Mouse (Mus musculus): ENCODE results near the gene Casp9.
A peak's percentile ranks its signal among the peaks of the same experiment; 100 is the strongest.
"Not testable (repeated sequence)": the region's sequence is repeated elsewhere in the genome, so short reads cannot be mapped to it uniquely, and the experiment has no call there.

Casp9 gene

DNA sequence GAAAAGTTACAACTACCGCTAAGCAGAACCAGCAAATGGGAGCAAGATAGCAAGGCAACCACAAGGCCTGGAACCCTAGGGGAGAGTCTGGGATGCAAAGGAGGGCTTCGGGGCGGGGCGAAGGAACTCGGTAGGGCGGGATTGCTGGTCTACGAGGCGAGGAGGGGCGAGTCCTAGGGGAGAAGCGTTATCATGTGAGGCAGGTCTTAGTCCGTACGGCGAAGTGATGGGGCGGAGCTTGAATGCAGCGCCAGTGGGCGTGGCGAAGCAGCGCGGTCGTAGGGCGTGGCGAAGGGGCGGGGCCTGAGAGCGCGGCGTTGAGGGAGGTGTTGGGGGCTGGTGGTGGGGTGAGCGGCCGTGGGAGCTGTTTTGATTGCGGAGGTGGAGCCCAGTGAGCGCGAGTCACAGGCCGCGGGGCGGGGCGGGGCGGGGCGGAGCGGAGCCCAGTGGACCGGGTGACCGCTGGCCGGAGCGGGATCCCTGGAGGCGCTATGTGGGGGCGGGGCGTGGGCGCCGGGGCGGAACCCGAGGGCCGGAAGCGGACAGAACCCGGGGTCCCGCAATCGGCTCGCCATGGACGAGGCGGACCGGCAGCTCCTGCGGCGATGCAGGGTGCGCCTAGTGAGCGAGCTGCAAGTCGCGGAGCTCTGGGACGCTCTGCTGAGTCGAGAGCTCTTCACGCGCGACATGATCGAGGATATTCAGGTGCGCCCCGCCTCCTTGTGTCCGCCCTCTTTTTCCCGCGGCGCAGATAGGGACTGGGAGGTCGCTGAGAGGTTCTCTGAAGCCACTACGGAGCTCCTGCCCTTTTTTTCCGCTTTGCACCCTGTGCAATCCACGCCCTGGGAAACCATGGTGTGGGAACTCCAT lies at the start of gene Casp9:
TSS of gene Casp9 (plus strand) at position 331 of the 870 bp plus-strand sequence.
- peak; percentile 99 to 100 for DNase-seq (ENCODE audit: inconsistent age in 2 of 2, low spot score in 1 of 2)

DNA sequence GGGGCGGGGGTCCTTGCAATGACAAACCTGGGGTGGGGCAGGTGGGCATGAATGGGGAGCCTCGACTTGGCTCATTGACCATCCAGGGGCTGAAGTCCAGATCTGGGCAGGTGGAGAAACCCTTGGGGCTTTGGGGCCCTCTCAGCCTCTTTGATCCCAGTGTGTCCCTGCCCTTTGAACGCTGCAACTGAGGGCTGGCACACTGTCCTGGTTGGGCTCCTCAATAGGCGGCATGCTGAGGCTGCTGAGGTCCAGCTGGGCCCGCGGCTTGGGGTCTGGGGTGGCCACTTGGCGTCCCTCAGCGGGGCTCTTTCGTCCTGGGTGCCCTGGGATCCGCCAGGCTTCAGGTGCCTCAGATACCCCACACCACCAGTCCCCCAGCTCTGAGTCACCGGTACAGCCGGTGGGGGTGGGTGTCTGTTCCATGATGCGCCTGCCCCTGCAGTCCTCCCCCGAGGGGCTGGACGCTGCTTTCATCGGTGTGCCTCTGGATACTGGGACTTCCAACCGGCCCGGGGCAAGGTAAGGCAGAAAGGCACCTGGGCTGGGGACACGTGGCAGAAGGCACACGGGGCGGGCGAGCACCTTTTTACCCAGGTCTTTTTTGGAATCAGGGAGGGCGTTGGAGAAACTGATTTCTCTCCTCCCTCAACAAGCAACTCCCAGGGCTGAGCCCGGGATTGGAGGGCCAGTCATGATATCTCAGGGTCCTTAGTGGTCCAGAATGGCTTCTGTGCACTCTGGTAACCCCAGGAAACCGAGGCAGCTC lies 46.6 kb upstream of the Casp9 start, which contains the start of gene Agmat:
TSS of gene Agmat (plus strand) at position 95 of the 769 bp plus-strand sequence.
- peak in 1 of 2 experiments; percentile 56 for DNase-seq (ENCODE audit: inconsistent age in 2 of 2, low spot score in 1 of 2)

DNA sequence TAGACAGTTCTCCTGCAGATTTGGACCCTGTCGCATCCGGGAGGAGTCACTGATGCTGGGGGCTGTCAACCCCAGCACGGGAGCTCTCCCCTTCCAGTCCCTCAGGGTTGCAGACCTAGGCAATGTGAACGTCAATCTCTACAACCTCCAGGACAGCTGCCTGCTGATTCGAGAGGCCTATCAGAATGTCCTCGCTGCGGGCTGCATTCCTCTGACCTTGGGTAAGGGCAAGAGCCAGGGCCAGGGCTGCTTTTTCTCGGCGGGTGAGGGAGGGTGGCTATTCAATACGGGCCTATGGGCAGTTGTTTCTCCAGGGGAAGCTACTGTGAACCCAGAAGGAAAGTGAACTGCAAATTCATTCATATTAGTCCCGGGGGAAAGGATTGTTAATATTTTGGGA lies 43.9 kb upstream of the Casp9 start:
- peak; percentile 85 to 92 for DNase-seq (ENCODE audit: inconsistent age in 2 of 2, low spot score in 1 of 2)

DNA sequence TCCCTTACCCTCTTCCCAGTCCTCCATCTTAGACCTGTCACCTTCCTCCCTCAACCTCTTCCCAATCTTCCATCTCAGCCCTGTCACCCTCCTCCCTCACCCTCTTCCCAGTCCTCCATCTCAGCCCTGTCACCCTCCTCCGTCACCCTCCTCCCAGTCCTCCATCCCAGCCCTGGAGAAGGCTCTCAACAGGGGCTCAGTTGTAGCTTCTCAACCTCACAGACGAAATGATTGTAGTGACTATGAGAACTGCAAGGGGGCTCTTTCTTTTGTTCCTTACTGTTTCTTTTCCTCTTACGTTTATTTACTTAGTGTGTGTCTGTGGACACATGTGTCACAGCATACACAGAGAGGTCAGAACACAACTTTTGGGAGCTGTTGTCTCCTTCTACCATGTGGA lies 42.6 kb upstream of the Casp9 start:
- no peak for DNase-seq (ENCODE audit: inconsistent age in 2 of 2, low spot score in 1 of 2)

DNA sequence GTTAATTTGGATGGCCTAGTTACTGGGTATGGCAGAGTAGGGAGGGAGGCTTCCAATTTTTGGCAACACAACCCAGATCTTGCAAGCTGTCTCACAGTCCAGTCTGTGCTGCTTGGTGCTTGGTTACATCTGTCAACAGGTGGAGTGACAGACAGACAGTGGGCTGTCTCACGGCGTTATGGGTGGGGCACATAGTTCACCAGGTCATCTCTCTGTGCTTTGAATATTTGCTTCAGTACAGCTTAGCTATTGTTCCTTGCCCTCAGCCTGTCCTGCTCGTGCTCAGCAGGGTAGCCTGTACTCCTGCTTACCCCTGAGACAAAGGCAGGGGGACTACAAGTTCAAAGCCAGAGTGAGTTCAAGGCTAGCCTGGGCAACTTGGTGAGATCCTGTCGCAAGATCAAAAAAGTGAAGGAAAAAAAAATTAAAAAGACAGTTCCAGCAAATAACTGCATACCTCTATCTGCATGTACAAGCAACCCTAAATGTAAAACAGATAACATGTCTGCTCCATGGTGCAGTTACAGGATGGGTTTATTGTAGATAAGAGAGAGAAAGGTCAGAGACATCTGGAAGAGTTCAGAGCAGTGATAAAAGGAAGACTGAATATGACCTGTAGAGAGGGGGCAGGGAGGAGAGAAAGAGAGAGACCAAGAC lies 41.9 kb upstream of the Casp9 start:
- no peak for DNase-seq (ENCODE audit: inconsistent age in 2 of 2, low spot score in 1 of 2)

DNA sequence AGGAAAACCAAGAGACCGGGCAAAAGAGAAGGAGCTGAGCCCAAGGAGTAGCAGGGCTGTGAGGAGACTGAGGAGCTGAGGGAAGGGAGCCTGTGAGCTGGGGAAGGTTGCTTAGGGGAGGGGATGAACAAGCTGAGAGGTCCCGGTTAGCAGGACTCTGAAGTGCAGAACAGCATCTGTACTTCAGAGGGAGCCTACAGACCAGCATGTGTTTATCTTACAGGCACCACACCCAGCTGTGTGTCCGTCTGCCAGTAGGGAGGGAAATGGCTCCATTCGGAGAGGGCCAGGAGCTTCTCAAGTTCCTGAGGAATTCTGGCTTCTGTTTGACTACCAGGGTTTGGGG lies 41.4 kb upstream of the Casp9 start:
- DNase-seq (ENCODE audit: inconsistent age in 2 of 2, low spot score in 1 of 2) = no peak

- no peak for DNase-seq (ENCODE audit: inconsistent age in 2 of 2, low spot score in 1 of 2)
Observed at GRCm38 (mm10) chr4:141755375-141755930, 38.0 kb upstream of the Casp9 start.

DNA sequence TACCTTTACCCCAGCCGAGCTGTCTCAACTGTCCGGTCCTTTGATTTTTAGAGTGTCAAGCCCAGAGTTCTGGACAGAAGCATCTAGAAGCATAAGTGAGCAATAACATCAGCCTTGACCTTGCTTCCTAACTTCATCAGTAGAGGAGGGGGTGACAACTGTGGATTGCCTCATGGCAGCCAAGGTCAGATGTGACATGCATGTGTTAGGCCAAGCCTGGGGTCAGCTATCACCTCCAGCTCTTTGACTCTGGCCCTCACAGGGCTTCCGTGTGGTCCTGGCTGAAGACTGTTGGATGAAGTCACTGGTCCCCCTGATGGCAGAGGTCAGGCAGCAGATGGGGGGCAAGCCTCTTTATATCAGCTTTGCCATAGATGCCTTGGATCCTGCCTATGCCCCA lies 36.3 kb upstream of the Casp9 start:
- peak; percentile 60 to 79 for DNase-seq (ENCODE audit: inconsistent age in 2 of 2, low spot score in 1 of 2)

GRCm38 (mm10) chr4:141758874-141759542 lies 34.4 kb upstream of the Casp9 start:
- peak in 1 of 2 experiments; percentile 80 for DNase-seq (ENCODE audit: inconsistent age in 2 of 2, low spot score in 1 of 2)

DNA sequence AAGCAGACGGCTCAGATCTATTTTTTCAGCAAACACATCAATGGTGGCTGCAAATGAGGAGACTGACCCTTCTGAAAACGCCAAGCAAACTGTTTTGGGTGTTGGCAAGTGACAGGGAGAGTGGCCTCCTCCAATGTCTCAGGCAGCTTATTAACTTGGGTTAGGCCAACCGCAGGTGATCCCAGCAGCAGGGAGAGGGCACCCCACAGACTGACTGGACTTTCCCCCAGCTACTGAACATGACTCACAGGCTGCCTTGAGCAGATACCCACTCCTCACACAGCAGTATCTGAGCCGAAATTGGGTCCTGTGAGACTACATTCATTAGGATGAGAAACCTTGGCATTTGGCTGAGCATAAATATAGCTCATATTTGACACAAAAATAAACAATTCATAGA lies 32.5 kb upstream of the Casp9 start:
- no peak for DNase-seq (ENCODE audit: inconsistent age in 2 of 2, low spot score in 1 of 2)

DNA sequence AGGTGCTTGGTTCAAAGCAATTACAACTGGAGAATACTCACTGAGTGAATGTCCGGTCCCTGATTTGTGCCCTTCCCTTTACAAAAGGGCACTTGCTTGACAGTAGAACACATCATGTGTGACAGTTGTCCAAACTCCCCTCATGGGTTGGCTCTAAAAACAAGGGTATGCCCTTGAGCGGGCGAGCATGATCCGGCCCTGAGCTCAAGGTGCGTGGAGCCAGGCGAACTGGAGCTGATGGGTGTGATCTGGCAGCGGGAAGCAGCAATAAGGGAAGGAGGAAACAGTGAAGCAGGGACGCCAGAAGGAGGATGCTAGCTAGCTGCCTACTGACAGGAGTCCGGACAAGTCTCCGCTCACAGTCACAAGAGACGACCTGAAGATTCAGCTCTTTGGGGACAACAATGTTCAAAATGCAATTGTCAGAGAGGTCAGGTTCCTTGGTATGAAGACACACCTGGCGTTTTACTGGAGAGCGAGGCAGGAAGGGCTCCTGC lies 31.3 kb upstream of the Casp9 start:
- peak in 1 of 2 experiments; percentile 77 for DNase-seq (ENCODE audit: inconsistent age in 2 of 2, low spot score in 1 of 2)

DNA sequence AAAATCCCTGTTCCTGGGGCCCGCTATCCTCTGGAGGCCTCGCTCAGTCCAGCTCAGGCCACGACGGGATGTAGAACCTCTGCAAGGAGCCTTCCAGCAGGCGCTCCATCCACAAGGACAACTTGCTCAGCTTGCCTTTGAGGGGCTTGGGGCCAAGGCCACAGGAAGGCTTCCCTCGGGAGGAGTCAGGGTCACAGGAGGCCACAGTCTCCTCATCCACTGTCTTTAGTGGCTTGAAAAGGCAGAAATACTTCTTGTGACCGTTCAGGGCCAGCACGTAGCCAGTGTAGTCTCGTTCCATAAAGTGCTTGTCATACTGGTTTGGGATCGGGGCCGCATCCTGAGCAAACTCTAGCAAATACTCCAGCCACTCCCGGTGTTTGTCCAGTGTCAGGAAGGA lies 29.9 kb upstream of the Casp9 start:
- peak in 1 of 2 experiments; percentile 67 for DNase-seq (ENCODE audit: inconsistent age in 2 of 2, low spot score in 1 of 2)

DNA sequence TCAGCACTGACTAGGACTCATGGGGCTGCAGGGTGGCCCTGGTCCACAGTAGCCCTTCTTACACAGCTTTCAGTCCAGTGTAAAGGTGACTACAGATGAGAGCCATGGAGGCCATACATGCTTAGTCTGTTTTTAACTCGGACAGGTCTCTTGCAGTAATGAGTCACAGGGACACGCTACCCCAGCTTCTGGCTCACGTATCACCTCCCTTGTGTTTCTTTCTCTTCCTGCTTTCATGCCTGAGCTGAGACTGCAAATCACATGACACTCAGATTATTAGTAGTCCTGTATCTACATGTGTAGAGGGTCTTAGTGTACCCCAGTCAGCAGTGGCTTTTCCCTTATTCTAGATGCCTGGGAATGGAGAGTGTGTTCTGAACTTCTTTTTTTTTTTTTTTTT lies 28.4 kb upstream of the Casp9 start:
- DNase-seq (ENCODE audit: inconsistent age in 2 of 2, low spot score in 1 of 2) = no peak

DNA sequence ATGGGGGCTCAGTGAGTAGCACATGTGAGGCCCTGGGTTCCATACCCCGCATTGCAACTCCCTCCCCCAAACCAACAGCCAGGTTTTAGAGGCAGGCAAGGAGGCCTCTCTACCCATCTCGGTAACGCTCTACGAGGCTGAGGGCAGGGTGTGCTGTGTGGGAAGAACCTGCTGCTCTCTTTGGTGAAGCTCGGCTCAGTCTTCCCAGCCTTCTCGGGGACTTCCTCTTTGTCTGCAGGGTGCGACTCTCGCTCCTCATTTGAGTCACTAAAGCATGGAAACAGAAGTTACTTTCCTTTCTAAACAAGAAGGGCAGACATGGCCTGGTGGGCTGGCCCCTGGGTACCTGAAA lies 27.1 kb upstream of the Casp9 start:
- DNase-seq (ENCODE audit: inconsistent age in 2 of 2, low spot score in 1 of 2) = no peak

GRCm38 (mm10) chr4:141766668-141767352 lies 26.6 kb upstream of the Casp9 start:
- no peak for DNase-seq (ENCODE audit: inconsistent age in 2 of 2, low spot score in 1 of 2)

DNA sequence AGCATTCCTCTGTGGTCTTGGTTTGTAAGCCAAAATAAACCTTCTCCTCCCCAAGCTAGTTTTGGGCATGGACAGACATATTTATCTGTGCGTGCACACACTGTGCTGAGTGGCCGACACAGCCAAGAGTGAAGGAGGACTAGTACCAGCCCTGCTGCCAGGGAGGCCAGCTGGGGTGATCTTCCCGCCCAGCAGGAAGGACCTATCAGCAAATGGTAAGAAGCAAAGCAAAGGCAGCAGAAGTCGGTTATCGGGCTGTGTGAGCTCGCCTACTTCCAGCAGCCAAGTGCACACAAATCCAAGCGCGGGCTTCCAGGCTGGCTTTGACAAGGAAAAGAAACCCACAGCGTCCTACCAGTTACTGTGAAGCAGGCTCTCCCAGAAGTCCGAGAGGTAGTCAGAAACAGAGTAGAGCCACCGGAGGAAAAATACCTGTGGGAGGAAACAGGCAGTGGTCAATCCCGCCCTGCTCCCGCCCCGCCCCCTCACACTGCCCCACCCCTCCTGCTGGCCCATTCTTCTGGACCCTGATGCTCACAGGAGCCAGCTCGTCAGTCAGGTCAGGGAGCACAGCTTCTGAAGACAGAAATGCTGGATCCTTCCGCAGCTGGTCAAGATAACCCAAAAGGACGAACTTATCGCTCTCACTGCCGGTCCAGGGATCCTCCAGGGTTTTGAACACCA lies 25.9 kb upstream of the Casp9 start:
- DNase-seq (ENCODE audit: inconsistent age in 2 of 2, low spot score in 1 of 2) = no peak

DNA sequence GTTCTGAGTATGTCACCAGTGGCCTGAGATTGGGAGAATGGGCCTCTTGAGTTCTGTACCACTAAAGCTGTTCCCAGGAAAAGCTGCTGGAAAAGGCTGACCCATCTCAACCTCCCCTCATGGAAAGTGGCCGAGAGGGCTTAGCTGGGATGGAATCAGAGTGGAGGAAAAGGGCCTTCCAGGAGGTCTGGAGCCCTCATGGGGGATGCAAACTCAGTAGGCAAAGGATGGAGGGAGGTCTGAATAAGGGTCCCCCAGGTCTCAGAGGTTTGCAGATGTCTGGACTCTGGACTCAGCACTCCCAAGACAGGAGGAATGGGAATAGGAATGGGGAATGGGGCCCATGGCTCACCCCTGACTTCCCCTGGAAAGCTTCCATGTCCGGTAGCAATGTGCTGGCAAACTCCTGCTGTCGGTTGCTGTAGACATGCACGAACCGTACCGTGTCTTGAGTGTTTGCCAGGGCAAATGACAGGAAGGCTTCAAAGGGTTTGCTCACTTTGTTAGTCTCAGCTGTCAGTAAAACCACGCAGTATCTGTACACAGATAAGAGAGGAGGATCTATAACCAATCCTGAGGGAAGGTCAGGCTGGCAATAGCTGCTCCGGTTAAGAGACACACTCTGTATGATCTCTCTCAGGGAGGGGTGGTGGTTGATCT lies 23.8 kb upstream of the Casp9 start:
- no peak for DNase-seq (ENCODE audit: inconsistent age in 2 of 2, low spot score in 1 of 2)

DNA sequence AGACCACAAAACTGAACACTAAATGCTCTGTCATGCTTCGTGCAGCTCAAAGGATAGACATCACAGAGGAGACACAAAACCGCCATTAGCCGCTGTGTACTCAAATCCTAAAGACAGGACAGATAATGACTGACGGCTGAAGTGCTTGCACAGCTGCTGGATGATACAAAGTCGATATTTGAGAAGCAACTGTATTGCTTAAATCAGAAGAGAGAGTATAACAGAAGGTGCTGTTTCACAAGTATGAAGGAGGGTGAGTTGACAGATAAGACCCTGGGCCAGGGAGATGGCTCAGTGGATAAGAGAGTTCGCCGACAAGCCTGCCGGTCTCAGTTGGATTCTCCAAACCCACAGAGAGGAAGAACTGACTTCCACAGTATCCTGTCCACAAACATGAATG lies 21.6 kb upstream of the Casp9 start:
- no peak for DNase-seq (ENCODE audit: inconsistent age in 2 of 2, low spot score in 1 of 2)

GRCm38 (mm10) chr4:141773019-141773418 lies 20.4 kb upstream of the Casp9 start:
- not testable (repeated sequence) for DNase-seq (ENCODE audit: inconsistent age in 2 of 2, low spot score in 1 of 2)
